Mouse (Mus musculus) liver, embryonic 15.5 days (tissue): ENCODE data around the gene Ly6g6c. TPM values are rescaled to one million over a fixed set of nuclear protein-coding genes. Genes with fewer than 3 reads are reported as not detected.
A peak's percentile ranks its signal among the peaks of the same experiment; 100 is the strongest.

Experiments
- ATAC-seq: fragments of 200-750 bp; cut with Nextera tagmentation; 2 replicates; pipeline ENCODE4 v1.8.0; 2017; ENCODE audit warnings: moderate number of reproducible peaks, mild to moderate bottlenecking, moderate library complexity; ENCODE audit not compliant: insufficient read depth
- H3K27ac ChIP-seq: fragments of 300-500 bp; sonication (generic); replicated peaks from 2 replicates; pipeline ENCODE4 v1.5.1; 2015; ENCODE audit warnings: mild to moderate bottlenecking, inconsistent platforms
- H3K27me3 ChIP-seq: fragments of 300-500 bp; sonication (generic); 2 replicates; pipeline ENCODE4 v1.6.1; 2015; ENCODE audit warnings: mild to moderate bottlenecking, inconsistent platforms
- H3K36me3 ChIP-seq: fragments of 300-500 bp; sonication (generic); replicated peaks from 2 replicates; pipeline ENCODE4 v1.6.1; 2015; ENCODE audit warnings: moderate library complexity, mild to moderate bottlenecking, inconsistent platforms
- H3K4me1 ChIP-seq: fragments of 300-500 bp; sonication (generic); replicated peaks from 2 replicates; pipeline ENCODE4 v1.6.1; 2015; ENCODE audit warnings: inconsistent platforms
- H3K4me2 ChIP-seq: fragments of 300-500 bp; sonication (generic); 2 replicates; pipeline ENCODE4 v1.6.1; 2015; ENCODE audit warnings: moderate library complexity, mild to moderate bottlenecking, inconsistent platforms
- H3K4me3 ChIP-seq: fragments of 300-500 bp; sonication (generic); replicated peaks from 2 replicates; pipeline ENCODE4 v1.5.1; 2015; ENCODE audit warnings: mild to moderate bottlenecking, inconsistent platforms
- H3K9ac ChIP-seq: fragments of 300-500 bp; sonication (generic); 2 replicates; pipeline ENCODE4 v1.6.1; 2015; ENCODE audit warnings: moderate library complexity, mild to moderate bottlenecking, inconsistent platforms
- H3K9me3 ChIP-seq: fragments of 300-500 bp; sonication (generic); replicated peaks from 2 replicates; pipeline ENCODE4 v1.6.1; 2016; ENCODE audit warnings: inconsistent platforms
- WGBS: fragments of 180-500 bp; shearing (Covaris S2); methylation state at CpG from one replicate; pipeline ENCODE4 v1.1.7; 2015; ENCODE audit warnings: mixed read lengths; ENCODE audit not compliant: insufficient replicate concordance; 5-methylcytosine and 5-hydroxymethylcytosine counted together
- polyA plus RNA-seq: library from polyadenylated mRNA; unstranded; fragments of >200 nt; fragmentation: Nextera tagmentation; extraction: Ambion mirVana; gene quantifications from 2 replicates; pipeline ENCODE4 v1.2.1, GENCODE M21; 2015

Ly6g6c gene
- polyA plus RNA-seq, 1 experiment from 2014 or later: 0.21 TPM

DNA sequence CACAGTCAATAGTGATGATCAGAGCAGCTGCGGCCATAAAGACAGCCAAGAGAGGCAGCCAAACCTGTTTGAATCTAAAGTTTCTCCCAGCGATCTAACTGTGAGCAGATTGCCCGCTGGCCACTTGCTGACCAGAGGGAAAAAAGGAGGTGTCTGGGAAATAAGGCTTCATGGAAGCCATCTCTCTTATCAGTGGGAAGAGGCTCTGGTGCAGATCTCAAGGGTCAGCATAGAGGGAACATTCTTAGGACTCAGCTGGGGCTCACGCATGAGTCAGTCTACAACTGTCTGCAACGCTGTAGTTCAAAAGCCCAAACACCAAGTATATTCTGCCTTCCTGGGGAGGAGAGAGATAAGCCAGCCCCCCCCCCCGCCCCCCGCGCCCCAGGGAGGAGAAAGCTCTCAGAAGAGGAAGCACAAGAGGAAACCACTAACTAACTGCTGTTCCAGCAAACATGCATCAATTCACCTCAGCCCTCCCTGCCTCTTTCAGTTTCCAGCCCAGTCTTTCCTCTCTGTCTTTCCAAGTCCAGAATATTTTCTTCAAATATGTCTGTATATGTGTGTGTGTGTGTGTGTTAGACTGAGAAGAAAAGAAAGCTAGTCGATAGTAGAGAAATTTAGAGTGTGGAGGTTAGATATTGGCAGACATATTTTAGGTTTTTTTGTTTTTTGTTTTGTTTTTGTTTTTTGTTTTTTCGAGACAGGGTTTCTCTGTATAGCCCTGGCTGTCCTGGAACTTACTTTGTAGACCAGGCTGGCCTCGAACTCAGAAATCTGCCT is 16.8 kb upstream of the Ly6g6c start:
- H3K4me1 ChIP-seq: peaks cover 98% of the 10 kb centered on the region
- no peaks in the 10 kb centered on the region for H3K27me3 ChIP-seq
- H3K9me3 ChIP-seq: no peaks in the 10 kb centered on the region
- H3K4me3 ChIP-seq: peak overlapping the region; percentile 37
- H3K36me3 ChIP-seq: peaks cover 14% of the 10 kb centered on the region
- no peak for ATAC-seq
- 5% methylated on average over 11 of the region's 11 CpGs for WGBS
- H3K4me2 ChIP-seq: peak overlapping the region; percentile 98
- H3K27ac ChIP-seq: peak overlapping the region; percentile 91
- peak overlapping the region; percentile 51 for H3K9ac ChIP-seq

- Histone ChIP-seq H3K4me3 (peak overlapping the region; percentile 72; the same call in 1 of the 2 replicates), H3K36me3 (peaks cover 21% of the 10 kb centered on the region), H3K27me3 (no peaks in the 10 kb centered on the region), H3K4me2 (peak overlapping the region; percentile 98), H3K9ac (0 out of 2 replicates have a peak overlapping the region, but pooled peaks have one; percentile 12), H3K27ac (peak overlapping the region; percentile 91), H3K9me3 (no peaks in the 10 kb centered on the region), H3K4me1 (peaks cover 92% of the 10 kb centered on the region)
- WGBS: 32% methylated on average over 5 of the region's 5 CpGs
- ATAC-seq: no peak
Measured at GRCm38 (mm10) chr17:35048932-35049440, 16.2 kb upstream of the Ly6g6c start.

DNA sequence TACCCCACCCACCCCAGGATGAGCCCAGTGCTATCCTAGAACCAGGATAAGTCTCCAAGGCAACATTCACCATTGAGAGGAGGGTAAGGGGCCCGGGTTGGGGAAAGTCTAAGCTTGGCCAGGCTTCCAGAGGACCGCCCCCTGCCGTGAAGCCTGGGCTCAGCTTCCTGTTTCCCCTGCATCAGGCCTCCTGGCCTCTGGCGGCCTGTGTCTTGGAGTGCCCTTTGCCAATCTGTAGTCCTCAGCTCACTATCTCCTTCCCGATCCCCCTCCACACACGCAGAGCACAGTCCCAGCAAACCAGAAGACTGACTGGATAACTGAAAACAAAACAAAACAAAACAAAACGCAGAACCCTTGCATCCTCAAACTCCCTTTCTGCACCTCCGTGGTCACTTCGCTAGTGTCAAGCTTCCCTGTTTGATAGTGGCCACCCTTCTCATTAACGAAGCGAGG is 15.6 kb upstream of the Ly6g6c start, which contains the start of gene Clic1:
Gene Clic1, plus strand, starts transcription at position 406 of the 456 bp plus-strand sequence.
- Histone ChIP-seq H3K9me3 (no peaks in the 10 kb centered on the region), H3K36me3 (peaks cover 27% of the 10 kb centered on the region), H3K4me1 (peaks cover 86% of the 10 kb centered on the region), H3K9ac (peak within 1 kb of the TSS; percentile 87), H3K27me3 (no peaks in the 10 kb centered on the region), H3K27ac (peak within 1 kb of the TSS; percentile 91), H3K4me2 (peak within 1 kb of the TSS; percentile 98), H3K4me3 (peak within 1 kb of the TSS; percentile 72)
- 1% methylated on average over 11 of the region's 11 CpGs for WGBS
- ATAC-seq: no peak

DNA sequence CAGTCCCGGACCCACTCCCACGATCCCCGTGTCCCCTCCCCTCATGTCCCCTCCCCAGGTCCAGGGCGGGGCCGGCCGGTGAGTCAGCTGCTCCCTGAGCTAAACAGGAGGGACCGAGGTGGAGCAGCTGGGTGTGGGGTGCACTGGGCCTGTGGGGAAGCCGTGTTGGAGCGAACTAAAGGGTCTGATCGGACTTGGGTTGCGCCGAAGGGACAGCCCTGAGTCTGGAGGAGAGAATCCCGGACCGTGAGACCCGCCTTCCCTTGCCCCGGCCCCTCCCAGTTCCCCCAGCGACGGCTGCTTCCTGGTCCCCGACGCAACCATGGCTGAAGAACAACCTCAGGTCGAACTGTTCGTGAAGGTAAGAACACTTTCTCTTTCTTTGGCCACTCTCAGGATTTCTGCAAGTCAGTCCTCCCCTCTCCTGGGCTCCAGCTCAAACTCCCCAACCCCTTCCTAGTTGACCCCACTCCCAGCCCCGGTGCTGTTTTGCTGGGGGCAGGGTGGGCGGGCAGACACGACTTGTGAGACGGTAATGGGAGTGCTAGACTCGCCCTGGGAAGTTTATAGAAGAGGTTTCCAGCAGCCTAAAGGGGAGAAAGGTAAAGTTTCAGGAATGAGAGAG is 14.9 kb upstream of the Ly6g6c start:
- Histone ChIP-seq H3K9me3 (no peaks in the 10 kb centered on the region), H3K9ac (peak overlapping the region; percentile 87), H3K27ac (peak overlapping the region; percentile 91), H3K4me2 (peak overlapping the region; percentile 98), H3K4me3 (peak overlapping the region; percentile 72), H3K36me3 (peaks cover 33% of the 10 kb centered on the region), H3K27me3 (no peaks in the 10 kb centered on the region), H3K4me1 (peaks cover 82% of the 10 kb centered on the region)
- peak; percentile 23 for ATAC-seq
- under 1% methylated on average over 27 of the region's 27 CpGs for WGBS

DNA sequence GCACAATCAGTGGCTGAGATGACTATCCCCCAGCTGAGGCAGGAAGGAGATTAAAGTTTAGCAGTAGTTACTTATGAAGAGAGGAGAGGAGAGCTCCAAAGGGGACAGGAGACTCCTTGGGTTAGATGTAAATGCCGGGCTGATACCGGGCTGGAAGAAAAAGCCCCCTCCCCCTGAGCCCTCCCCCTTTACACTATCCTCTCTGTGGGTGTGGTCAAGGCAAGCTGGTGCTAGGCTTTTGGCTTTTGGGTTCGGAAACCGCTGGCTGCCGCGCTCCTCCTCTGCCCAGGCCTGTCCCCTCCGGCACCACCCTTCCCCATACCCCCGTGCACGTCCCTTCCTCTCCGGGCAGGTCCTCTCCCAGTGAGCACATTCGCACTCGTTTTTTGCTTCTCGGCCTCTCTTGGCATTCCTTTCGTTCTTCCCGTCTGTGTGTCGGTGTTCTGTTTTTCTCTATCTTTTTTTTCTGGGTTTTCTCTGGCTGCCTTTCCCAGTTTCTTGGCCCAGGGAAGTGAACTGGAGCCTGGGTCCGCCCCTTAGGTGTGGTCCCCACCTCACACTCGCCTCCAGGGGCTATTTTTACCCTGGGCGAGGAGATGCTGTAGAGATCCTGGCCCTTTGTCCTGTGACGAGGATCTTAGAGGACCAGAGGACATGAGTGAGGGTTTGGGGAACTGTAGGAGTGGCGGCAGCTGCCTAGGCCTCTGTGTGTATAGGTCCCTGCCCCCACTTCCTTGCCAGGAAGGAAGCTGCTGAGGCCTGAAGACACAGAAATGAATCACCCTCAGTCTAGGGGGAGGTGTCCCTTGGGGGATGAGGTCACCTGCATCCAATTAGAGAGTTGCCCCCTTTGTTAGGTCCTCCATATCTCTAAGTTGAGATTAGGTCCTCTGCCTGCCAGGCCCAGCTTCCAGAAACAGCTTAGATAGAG is 13.8 kb upstream of the Ly6g6c start:
- peaks cover 81% of the 10 kb centered on the region for H3K4me1 ChIP-seq

GRCm38 (mm10) chr17:35052271-35052798 is 12.9 kb upstream of the Ly6g6c start:
- peaks cover 52% of the 10 kb centered on the region for H3K36me3 ChIP-seq
- H3K4me1 ChIP-seq: peaks cover 76% of the 10 kb centered on the region
- WGBS: 81% methylated on average over 12 of the region's 12 CpGs
- no peaks in the 10 kb centered on the region for H3K27me3 ChIP-seq
- H3K4me2 ChIP-seq: peak overlapping the region; percentile 98
- H3K4me3 ChIP-seq: peak overlapping the region; percentile 72
- peak overlapping the region; percentile 91 for H3K27ac ChIP-seq
- peak overlapping the region; percentile 87 for H3K9ac ChIP-seq
- no peaks in the 10 kb centered on the region for H3K9me3 ChIP-seq
- ATAC-seq: no peak

More for the DNA sequence above, 13.8 kb upstream of the Ly6g6c start:
- 2% methylated on average over 21 of the region's 21 CpGs for WGBS
- Histone ChIP-seq H3K27ac (peak overlapping the region; percentile 91), H3K9ac (peak overlapping the region; percentile 87), H3K4me2 (peak overlapping the region; percentile 98), H3K9me3 (no peaks in the 10 kb centered on the region), H3K36me3 (peaks cover 45% of the 10 kb centered on the region), H3K4me3 (peak overlapping the region; percentile 72), H3K27me3 (no peaks in the 10 kb centered on the region)
- ATAC-seq: peak; percentile 44; the same call in 1 of the 2 replicates

DNA sequence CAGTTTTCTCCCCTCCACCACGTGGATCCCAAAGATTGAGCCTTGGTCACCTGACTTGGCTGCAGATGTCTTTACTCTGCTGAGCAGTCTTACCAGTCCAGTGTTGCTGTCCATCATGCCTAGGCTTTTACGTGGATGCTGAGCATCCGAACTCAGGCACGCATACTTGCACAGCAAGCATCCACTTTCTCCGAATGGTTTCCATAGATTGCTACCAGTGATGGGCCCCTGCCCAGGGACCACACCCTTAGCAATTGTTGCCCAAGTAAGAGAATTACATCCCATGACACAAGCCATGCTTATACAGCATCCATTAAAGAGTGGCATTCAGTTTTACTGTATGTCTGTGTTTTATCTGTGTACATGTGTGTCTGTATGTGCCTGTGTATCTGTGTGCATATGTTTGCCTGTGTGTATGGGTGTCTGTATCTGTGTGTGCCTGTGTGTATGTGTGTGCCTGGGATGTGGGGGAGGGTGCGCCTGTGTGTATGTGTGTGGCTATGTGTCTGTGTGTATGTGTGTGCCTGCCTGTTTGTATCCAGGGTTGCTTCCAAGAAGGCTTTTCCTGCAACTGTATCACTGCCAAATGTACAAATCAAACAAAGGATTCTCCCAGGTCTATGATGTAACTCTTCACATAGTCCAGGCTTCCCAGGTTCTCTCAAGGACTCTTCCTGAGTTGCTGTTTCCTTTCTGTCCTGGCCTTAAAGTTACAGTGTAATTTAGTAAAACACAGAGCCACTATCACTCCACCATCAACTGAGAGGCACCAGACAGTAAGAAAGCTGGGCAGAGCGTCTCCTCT is 9.3 kb upstream of the Ly6g6c start:
- H3K4me3 ChIP-seq: no peak overlapping the region
- WGBS: 77% methylated on average over 7 of the region's 7 CpGs
- H3K27me3 ChIP-seq: peaks cover 8% of the 10 kb centered on the region; the same call in 1 of the 2 replicates
- no peak for ATAC-seq
- peaks cover 77% of the 10 kb centered on the region for H3K4me1 ChIP-seq
- H3K36me3 ChIP-seq: peaks cover 65% of the 10 kb centered on the region
- no peak overlapping the region for H3K9ac ChIP-seq
- H3K4me2 ChIP-seq: no peak overlapping the region
- no peak overlapping the region for H3K27ac ChIP-seq
- H3K9me3 ChIP-seq: no peaks in the 10 kb centered on the region

- H3K9ac ChIP-seq: no peak overlapping the region
- H3K4me3 ChIP-seq: no peak overlapping the region
- 0 out of 2 replicates have a peak overlapping the region, but pooled peaks have one; percentile 3 for H3K27ac ChIP-seq
- peaks cover 16% of the 10 kb centered on the region; the same call in 1 of the 2 replicates for H3K27me3 ChIP-seq
- no peak overlapping the region for H3K4me2 ChIP-seq
- no peaks in the 10 kb centered on the region for H3K9me3 ChIP-seq
- WGBS: 23% methylated on average over 3 of the region's 3 CpGs
- H3K36me3 ChIP-seq: peaks cover 63% of the 10 kb centered on the region
- peaks cover 71% of the 10 kb centered on the region for H3K4me1 ChIP-seq
- no peak for ATAC-seq
Measured at GRCm38 (mm10) chr17:35057090-35057489, 8.1 kb upstream of the Ly6g6c start.

DNA sequence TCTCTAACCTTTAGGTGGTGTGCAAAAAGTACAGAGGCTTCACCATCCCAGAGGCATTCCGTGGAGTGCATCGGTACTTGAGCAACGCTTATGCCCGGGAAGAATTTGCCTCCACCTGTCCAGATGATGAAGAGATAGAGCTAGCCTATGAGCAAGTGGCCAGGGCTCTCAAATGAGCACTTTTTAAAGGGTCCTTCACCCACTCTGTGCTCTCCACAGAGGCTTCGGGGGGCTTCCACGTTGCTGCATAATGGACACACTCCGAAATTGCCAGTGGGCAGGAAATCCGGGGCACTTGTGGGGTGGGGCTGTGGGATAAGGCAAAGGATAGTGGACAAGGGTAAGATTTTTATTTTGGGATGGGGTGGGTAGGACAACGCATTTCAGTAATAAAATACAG is 6.9 kb upstream of the Ly6g6c start:
- H3K4me2 ChIP-seq: peak overlapping the region; percentile 88
- no peaks in the 10 kb centered on the region for H3K9me3 ChIP-seq
- peaks cover 51% of the 10 kb centered on the region for H3K36me3 ChIP-seq
- peaks cover 59% of the 10 kb centered on the region for H3K4me1 ChIP-seq
- no peak overlapping the region for H3K9ac ChIP-seq
- H3K27me3 ChIP-seq: peaks cover 24% of the 10 kb centered on the region
- no peak overlapping the region for H3K4me3 ChIP-seq
- H3K27ac ChIP-seq: no peak overlapping the region
- 65% methylated on average over 9 of the region's 9 CpGs for WGBS
- ATAC-seq: no peak
